Mouse (Mus musculus) myocyte (in vitro differentiated cells): ENCODE results near the gene Slc23a2.

Experiments
- CEBPB ChIP-seq: IDR thresholded peaks from 2 replicates; pipeline ENCODE4 v1.6.1; 2011; ENCODE audit warnings: mild to moderate bottlenecking, moderate library complexity; ENCODE audit not compliant: poor library complexity, insufficient read depth, severe bottlenecking
- E2F4 ChIP-seq: IDR thresholded peaks from one replicate; pipeline ENCODE4 v1.6.1; 2011; ENCODE audit warnings: mild to moderate bottlenecking, control low read depth, moderate library complexity; ENCODE audit not compliant: insufficient read depth
- MAX ChIP-seq: IDR thresholded peaks from one replicate; pipeline ENCODE4 v1.6.1; 2011; ENCODE audit warnings: low read depth, mild to moderate bottlenecking, control low read depth
- MYOD1 ChIP-seq, 3 experiments: IDR thresholded peaks; one replicate each; pipeline ENCODE4 v1.6.1; 2011; ENCODE audit warnings: control low read depth in 2 of 3, low read depth in 2 of 3, mild to moderate bottlenecking in 2 of 3, moderate library complexity in 1 of 3; ENCODE audit not compliant: insufficient read length in 2 of 3, control insufficient read depth in 1 of 3
- POLR2A ChIP-seq: IDR thresholded peaks from one replicate; pipeline ENCODE4 v1.6.1; 2011; ENCODE audit warnings: low read depth, mild to moderate bottlenecking, control low read depth, moderate library complexity; ENCODE audit not compliant: insufficient read length
- POLR2AphosphoS2 ChIP-seq: IDR thresholded peaks from one replicate; pipeline ENCODE4 v1.6.1; 2011; ENCODE audit warnings: low read depth, control low read depth; ENCODE audit not compliant: insufficient read length
- REST ChIP-seq: IDR thresholded peaks from one replicate; pipeline ENCODE4 v1.6.1; 2011; ENCODE audit warnings: mild to moderate bottlenecking, control low read depth, moderate library complexity; ENCODE audit not compliant: insufficient read depth, insufficient read length
- SRF ChIP-seq: IDR thresholded peaks from one replicate; pipeline ENCODE4 v1.6.1; 2011; ENCODE audit warnings: low read depth; ENCODE audit not compliant: control insufficient read depth, insufficient read length
- TCF3 ChIP-seq: IDR thresholded peaks from one replicate; pipeline ENCODE4 v1.6.1; 2011; ENCODE audit warnings: low read depth, control low read depth; ENCODE audit not compliant: insufficient read length
- USF1 ChIP-seq: IDR thresholded peaks from one replicate; pipeline ENCODE4 v1.6.1; 2011; ENCODE audit warnings: low read depth, mild to moderate bottlenecking, control low read depth, moderate library complexity

DNA sequence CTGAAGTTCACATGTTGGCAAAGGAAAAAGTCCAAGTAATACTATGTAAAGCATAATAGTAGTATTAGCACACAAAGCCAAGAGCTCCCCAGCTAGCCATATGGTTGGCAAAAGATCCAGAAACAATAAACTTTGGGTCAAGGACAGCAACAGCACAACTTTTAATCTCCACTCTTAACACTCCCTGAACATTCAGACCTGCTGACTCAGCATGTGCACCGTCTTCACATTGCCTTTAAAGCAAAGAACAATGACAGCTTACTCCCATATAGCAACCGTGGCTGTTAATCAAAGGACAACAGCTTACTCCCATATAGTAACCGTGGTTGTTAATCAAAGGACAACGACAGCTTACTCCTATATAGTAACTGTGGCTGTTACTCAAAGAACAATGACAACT is 48.3 kb downstream of the Slc23a2 start:
- TF ChIP-seq USF1 (no peak), TCF3 (no peak), POLR2A (no peak), E2F4 (no peak), MYOD1 (IDR thresholded peaks at IDR 0.05; ENCODE audit: control insufficient read depth in 1 of 3, insufficient read length in 2 of 3, low read depth in 2 of 3) (no peak), MAX (no peak), SRF (no peak), POLR2AphosphoS2 (no peak), REST (no peak), CEBPB (no peak)
